Mouse (Mus musculus) embryo, embryonic 11.5 days (tissue): ENCODE data around the gene Olfr1136.

Experiments used
- DNase-seq: peaks from one replicate; pipeline ENCODE4 v3.0.0-alpha.2; 2012; ENCODE audit warnings: low read depth, low spot score

Olfr1136 gene

DNA sequence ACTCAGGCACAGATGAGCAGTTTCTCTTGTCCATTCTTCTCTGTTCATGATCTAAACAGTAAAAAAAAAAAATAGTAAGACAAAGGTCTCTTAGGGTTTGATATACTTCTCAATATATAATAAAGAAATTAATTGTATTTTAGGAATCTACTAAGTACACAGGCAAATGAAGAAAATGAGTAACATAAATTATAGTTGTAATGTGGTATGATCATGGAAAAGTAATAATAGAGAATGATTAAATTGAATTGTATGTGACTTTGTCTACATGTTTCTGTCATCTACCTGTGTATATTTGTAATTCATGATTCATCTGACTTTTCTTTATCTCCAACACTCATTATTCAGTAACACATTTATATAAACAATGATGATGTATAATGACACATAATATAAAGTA, at the start of gene Olfr1136:
Olfr1136 (minus strand) TSS at position 101 of the 400 bp plus-strand sequence.
- DNase-seq, result no peak

DNA sequence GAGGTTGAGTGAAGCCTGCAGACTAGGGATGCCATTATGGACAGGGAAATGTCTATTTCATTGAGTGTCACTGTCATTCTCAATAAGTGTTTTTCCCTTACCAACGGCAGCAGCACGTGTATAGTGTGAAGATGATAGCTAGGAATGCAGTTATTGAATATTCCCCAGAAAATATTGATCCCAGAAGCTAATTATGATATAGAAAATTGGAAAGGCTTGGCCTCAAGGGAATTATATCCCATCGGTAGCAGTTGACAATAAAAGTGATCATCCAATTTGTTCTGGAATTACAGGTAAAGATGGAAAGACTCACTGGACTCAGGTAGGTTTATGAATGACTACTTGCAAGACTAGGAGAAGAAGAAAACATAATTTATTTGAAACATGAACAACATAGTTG, 49.7 kb upstream of the Olfr1136 start, which contains the start of gene Olfr1140:
Olfr1140 (plus strand) TSS at position 301 of the 400 bp plus-strand sequence.
- DNase-seq, result no peak

DNA sequence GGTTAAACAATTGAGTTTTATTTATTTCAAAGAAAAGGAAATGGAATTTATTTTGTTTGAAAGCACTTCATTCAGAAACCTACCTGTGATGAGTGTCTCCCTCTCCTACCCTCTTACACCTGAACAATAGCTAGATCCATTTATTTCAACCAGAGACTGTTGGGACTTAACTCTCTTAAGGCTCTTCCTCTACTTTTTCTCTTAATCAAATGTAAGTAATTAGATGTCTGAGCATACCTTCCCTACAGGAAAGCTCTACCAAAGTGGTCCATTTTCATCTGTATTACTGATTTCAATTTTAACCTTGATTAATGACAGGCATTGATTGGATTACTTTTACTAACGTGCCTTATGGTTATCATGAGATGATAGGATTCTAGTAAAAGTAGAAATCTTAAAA, 46.1 kb upstream of the Olfr1136 start, which contains the start of gene Olfr1138:
Olfr1138 (minus strand) TSS at position 101 of the 400 bp plus-strand sequence.
- no peak for DNase-seq

DNA sequence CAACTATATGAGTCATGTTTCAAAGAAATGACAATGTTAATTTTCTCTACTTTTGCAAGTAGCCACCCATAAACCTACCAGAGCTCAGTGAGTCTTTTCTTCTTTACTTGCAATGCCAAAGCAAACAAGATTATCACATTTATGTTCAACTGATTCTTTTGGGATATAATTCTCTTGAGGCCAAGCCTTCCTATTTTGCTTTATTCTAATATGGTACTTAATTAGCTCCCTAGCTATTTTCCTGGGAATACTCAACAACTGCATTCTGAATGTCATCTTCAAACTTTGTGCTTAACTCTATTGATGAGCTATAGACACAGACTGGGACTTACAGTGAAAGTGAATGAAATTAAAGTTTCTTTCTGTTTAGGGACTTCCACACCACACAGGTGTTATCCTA, 19.3 kb upstream of the Olfr1136 start, which contains the start of gene Olfr1137:
Olfr1137 (minus strand) TSS at position 101 of the 400 bp plus-strand sequence.
- no peak for DNase-seq

DNA sequence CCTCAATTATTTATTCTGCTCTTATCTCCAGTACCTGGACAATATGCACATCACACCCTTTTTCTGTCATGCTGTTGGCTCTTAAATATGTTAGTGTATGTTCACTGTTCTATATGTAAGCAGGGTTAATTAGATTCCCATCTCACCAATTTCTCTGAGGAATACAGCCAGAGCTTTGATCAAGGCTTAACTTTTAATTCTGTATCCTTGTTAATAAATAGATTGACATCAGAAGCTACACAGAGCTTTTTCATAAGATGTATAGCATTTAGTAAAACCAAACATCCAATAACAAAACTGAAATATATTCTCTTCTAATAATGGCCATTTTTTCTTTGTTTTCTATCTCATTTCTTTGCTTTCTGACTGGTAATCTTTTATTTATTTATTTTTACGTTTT, 20.2 kb downstream of the Olfr1136 start, which contains the start of gene Olfr1135:
Olfr1135 (minus strand) TSS at position 101 of the 400 bp plus-strand sequence.
- DNase-seq, result no peak

DNA sequence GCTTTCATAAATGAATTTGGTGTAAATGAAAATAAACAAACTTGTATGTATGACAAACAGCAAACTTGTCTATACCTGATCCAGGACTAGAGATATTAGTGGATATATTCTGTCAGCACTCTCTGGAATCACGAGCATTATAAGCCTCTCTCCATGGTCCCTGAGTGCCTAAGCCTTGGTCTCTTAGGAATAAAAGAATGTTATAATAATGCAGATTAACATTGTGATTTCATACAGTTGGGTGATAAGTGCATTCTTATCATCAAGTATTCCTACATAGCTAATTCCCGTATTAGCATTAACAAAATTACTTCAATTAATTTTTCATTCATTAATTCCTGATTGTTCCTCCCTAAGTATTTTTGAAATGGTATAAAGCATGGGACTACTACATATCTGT, 35.4 kb downstream of the Olfr1136 start, which contains the start of gene Olfr1134:
Olfr1134 (minus strand) TSS at position 101 of the 400 bp plus-strand sequence.
- no peak for DNase-seq

DNA sequence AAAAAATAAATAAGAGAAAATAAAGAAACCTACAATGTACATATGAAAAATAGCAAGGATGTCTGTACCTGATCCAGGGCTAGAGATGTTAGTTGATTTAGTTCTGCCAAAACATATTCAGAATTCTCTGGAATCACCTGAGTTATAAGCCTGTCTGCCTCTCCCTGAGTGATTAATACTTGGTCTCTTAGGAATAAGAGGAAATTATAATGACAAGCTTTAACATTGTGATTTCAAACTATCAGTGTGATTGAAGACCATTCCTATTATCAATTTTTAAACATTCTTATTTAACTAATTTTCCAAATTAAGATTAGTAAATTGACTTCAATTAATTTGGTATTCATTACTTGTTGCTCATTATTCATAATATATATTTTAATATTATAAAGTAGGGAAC, 46.5 kb downstream of the Olfr1136 start, which contains the start of gene Olfr1133:
Olfr1133 (minus strand) TSS at position 101 of the 400 bp plus-strand sequence.
- DNase-seq, result no peak
